Mouse (Mus musculus): Measurements from ENCODE around the gene Sesn2.
"Not testable (repeated sequence)": the region's sequence is repeated elsewhere in the genome, so short reads cannot be mapped to it uniquely, and the experiment has no call there.

Gene Sesn2

DNA sequence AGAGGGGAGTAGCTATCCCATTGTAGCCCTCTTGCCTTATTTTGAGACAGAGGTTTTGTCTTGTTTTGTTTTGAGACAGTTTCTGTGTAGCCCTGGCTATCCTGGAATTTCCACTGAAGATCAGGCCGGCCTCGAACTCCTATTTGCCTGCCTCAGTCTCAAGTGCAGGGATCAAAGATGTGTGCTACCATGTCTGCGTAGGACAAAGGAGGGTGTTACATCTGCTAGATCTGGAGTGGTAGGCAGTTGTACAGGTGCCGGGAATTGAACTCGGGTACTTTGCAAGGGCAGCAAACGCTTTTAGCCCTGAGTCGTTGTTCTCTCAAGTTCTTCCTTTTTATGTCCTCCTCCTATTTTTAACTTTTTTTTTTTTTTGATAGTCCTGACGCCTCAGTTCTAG lies 19.2 kb downstream of the Sesn2 start:
- peaks cover 56% of the 10 kb centered on the region for H3K36me3 ChIP-seq (ENCODE audit: insufficient read depth, low read length)

DNA sequence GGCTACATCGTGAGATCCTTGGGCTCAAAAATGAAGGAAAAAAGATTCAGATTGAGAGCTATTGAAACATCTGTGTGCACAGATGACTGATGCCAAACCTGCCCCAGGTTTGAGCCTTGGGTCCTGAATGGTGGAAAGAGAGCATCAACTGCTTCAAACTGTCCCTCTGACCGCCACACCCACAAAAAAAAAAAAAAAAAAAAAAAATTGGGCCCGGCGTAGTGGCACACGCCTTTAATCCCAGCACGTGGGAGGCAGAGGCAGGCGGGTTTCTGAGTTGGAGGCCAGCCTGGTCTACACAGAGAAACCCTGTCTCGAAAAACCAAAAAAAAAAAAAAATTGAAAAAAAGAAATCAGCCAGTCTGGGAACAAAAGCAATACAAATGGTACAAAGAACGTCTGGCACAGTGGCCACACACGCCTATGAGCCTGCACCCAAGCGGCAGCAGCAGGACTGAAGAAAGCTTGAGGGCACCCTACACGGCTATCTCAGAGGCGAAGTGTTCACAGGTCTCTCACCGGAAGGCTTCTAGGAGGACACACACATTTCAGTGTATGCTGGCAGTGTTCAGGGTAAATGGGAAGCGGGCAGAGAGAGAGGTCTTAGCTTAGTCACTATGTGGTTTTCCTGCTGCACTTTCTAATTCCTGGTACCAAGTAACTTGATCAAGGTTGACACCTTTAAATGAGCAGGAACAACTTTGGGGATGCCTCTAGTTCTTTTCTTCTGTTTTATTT lies 19.9 kb downstream of the Sesn2 start:
- H3K9me3 ChIP-seq (ENCODE audit: low read length), result no peaks in the 10 kb centered on the region
- peaks cover 75% of the 10 kb centered on the region for H3K4me1 ChIP-seq (replicated peaks; ENCODE audit: low read depth, low read length)
- TF ChIP-seq POU5F1 (IDR thresholded peaks at IDR 0.05; ENCODE audit: borderline replicate concordance, low read length), result no peak
- no peak for TF ChIP-seq CTCF (conservative IDR thresholded peaks at IDR 0.05; ENCODE audit: low read length)
- TF ChIP-seq NANOG (IDR thresholded peaks at IDR 0.05; ENCODE audit: borderline replicate concordance, low read length), result no peak
- H3K36me3 ChIP-seq (ENCODE audit: insufficient read depth, low read length), result peaks cover 50% of the 10 kb centered on the region
- no peaks in the 10 kb centered on the region for H3K27me3 ChIP-seq (ENCODE audit: insufficient read depth, low read length)
- no peak overlapping the region for H3K4me3 ChIP-seq (replicated peaks; ENCODE audit: low read length)

More for the DNA sequence above, 19.2 kb downstream of the Sesn2 start:
- Histone ChIP-seq H3K4me3 (replicated peaks; ENCODE audit: low read length) (no peak overlapping the region), H3K27me3 (ENCODE audit: insufficient read depth, low read length) (no peaks in the 10 kb centered on the region), H3K4me1 (replicated peaks; ENCODE audit: low read depth, low read length) (peaks cover 79% of the 10 kb centered on the region), H3K9me3 (ENCODE audit: low read length) (no peaks in the 10 kb centered on the region)
- TF ChIP-seq NANOG (IDR thresholded peaks at IDR 0.05; ENCODE audit: borderline replicate concordance, low read length) (no peak), POU5F1 (IDR thresholded peaks at IDR 0.05; ENCODE audit: borderline replicate concordance, low read length) (no peak), CTCF (conservative IDR thresholded peaks at IDR 0.05; ENCODE audit: low read length) (no peak)

DNA sequence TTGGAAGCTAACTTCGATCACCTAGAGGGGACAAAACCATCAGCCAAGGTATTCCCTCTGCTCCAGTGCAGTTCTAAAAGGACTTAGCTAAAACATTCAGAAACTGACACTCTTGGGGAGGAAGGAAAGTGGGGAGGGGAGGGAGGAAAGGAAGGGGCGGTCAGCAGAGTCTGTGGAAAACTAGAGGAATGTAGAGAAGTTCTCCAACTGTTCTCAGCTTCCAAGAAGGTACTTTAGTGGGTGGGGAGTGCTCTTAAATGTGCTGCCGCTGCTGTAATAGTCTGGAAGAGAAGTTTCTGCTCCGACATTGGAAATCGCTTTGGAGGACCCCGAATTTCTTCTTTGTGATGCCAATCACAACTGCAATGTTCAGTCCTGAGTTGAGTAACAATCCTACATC lies 21.3 kb downstream of the Sesn2 start:
- no peaks in the 10 kb centered on the region for H3K27me3 ChIP-seq (ENCODE audit: insufficient read depth, low read length)
- no peak for TF ChIP-seq NANOG (IDR thresholded peaks at IDR 0.05; ENCODE audit: borderline replicate concordance, low read length)
- no peak for TF ChIP-seq CTCF (conservative IDR thresholded peaks at IDR 0.05; ENCODE audit: low read length)
- no peak for TF ChIP-seq POU5F1 (IDR thresholded peaks at IDR 0.05; ENCODE audit: borderline replicate concordance, low read length)
- peaks cover 36% of the 10 kb centered on the region for H3K36me3 ChIP-seq (ENCODE audit: insufficient read depth, low read length)

DNA sequence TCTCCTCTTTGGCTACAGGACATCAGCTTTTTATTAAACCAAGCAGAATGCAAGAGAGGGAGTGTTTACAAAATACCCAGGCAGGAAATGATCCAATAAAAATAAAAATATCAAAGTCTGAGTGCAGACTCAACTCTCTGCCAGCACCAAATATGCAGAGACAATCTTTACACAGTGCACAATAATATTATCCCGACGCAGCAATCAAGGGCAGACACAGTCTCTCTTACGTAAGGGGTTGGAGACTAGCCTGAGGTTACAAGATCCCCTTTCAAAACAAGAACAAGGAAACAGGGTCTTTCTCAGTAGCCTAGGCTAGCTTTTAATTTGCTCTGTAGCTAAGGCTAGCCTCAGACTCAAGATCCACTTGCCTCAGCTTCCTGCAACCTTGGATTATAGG lies 21.8 kb downstream of the Sesn2 start:
- TF ChIP-seq NANOG (IDR thresholded peaks at IDR 0.05; ENCODE audit: borderline replicate concordance, low read length), result no peak
- TF ChIP-seq POU5F1 (IDR thresholded peaks at IDR 0.05; ENCODE audit: borderline replicate concordance, low read length), result no peak
- TF ChIP-seq CTCF (conservative IDR thresholded peaks at IDR 0.05; ENCODE audit: low read length), result no peak
- H3K4me1 ChIP-seq (replicated peaks; ENCODE audit: low read depth, low read length), result peaks cover 57% of the 10 kb centered on the region
- no peaks in the 10 kb centered on the region for H3K9me3 ChIP-seq (ENCODE audit: low read length)
- H3K4me3 ChIP-seq (replicated peaks; ENCODE audit: low read length), result no peak overlapping the region
- H3K27me3 ChIP-seq (ENCODE audit: insufficient read depth, low read length), result no peaks in the 10 kb centered on the region
- peaks cover 31% of the 10 kb centered on the region for H3K36me3 ChIP-seq (ENCODE audit: insufficient read depth, low read length)

More for the DNA sequence above, 21.3 kb downstream of the Sesn2 start:
- peaks cover 61% of the 10 kb centered on the region for H3K4me1 ChIP-seq (replicated peaks; ENCODE audit: low read depth, low read length)
- no peak overlapping the region for H3K4me3 ChIP-seq (replicated peaks; ENCODE audit: low read length)
- no peaks in the 10 kb centered on the region for H3K9me3 ChIP-seq (ENCODE audit: low read length)

DNA sequence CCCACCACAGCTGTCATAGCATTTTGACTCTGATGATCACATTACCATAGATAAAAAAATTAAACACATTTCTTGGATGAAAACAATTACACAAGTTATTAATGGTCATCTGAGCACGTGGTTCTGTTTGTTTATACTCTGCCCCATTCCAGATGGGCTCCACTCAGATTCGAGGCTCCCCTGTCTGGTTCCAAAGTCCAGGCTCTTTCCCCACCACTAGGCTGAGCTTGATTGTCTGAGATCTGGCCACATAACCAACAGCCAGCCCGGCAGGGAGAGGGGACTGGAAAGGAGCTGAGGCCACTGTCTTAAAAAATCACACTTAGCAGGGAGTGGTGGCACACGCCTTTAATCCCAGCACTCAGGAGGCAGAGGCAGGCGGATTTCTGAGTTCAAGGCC lies 25.5 kb downstream of the Sesn2 start:
- no peaks in the 10 kb centered on the region for H3K9me3 ChIP-seq (ENCODE audit: low read length)
- H3K27me3 ChIP-seq (ENCODE audit: insufficient read depth, low read length), result no peaks in the 10 kb centered on the region
- no peak for TF ChIP-seq POU5F1 (IDR thresholded peaks at IDR 0.05; ENCODE audit: borderline replicate concordance, low read length)
- no peak for TF ChIP-seq NANOG (IDR thresholded peaks at IDR 0.05; ENCODE audit: borderline replicate concordance, low read length)
- no peak for TF ChIP-seq CTCF (conservative IDR thresholded peaks at IDR 0.05; ENCODE audit: low read length)
- no peak overlapping the region for H3K4me3 ChIP-seq (replicated peaks; ENCODE audit: low read length)
- peaks cover 32% of the 10 kb centered on the region for H3K4me1 ChIP-seq (replicated peaks; ENCODE audit: low read depth, low read length)
- H3K36me3 ChIP-seq (ENCODE audit: insufficient read depth, low read length), result no peaks in the 10 kb centered on the region; the same call in 1 of the 2 replicates

DNA sequence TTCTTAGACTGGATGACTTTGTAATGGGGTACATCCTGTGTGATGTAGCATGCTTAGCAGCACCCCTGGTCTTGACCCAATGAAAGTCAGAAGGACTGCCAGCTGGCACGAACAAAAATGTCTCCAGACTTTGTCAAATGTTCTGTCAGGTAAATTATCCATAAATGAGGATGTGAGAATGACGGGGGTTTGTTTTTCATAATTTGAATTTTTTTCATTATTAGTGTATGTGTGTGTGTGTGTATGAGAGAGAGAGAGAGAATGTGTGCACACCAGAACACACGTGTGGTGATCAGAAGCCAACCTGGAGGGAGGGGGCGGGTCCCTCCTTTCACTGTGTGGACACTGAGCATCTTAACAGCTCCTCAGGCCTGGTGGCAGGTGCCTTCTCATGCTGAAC lies 26.1 kb downstream of the Sesn2 start:
- Histone ChIP-seq H3K36me3 (ENCODE audit: insufficient read depth, low read length) (no peaks in the 10 kb centered on the region; the same call in 1 of the 2 replicates), H3K9me3 (ENCODE audit: low read length) (no peaks in the 10 kb centered on the region), H3K4me1 (replicated peaks; ENCODE audit: low read depth, low read length) (peaks cover 27% of the 10 kb centered on the region), H3K27me3 (ENCODE audit: insufficient read depth, low read length) (no peaks in the 10 kb centered on the region), H3K4me3 (replicated peaks; ENCODE audit: low read length) (no peak overlapping the region)
- TF ChIP-seq CTCF (conservative IDR thresholded peaks at IDR 0.05; ENCODE audit: low read length), result no peak
- TF ChIP-seq POU5F1 (IDR thresholded peaks at IDR 0.05; ENCODE audit: borderline replicate concordance, low read length), result no peak
- TF ChIP-seq NANOG (IDR thresholded peaks at IDR 0.05; ENCODE audit: borderline replicate concordance, low read length), result no peak

DNA sequence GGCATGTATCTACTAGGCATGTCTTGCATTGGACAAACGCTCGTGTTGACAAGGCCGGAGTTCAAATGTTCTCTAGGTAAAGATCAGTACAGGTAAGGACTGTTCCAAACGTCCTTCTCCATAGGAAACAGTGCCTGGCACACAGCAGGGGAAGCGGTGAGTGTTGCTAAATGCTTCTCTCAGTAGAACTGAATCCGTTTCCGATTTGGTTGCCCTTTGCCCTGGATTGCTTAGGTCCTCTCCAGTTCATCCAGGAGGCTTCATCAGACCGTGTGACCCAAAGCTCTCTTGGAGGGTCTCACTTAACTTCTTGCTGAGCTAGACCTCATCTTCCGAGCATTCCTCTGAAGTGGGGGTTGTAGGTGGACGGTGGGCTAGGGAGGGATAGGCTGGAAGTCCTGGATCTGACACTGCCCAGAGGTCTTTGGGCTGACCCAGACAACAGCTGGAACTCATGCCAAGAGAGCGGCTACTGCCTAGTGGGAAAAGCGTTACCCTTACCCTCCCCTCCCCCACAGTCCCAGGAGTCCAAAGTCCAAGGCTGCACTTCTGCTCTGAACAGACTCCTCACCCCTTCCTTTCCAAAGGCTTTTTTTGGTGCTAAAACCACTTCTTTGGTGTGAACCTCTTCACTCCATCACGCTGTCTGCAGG lies 27.2 kb downstream of the Sesn2 start:
- Histone ChIP-seq H3K36me3 (ENCODE audit: insufficient read depth, low read length) (no peaks in the 10 kb centered on the region), H3K27me3 (ENCODE audit: insufficient read depth, low read length) (no peaks in the 10 kb centered on the region), H3K9me3 (ENCODE audit: low read length) (no peaks in the 10 kb centered on the region), H3K4me3 (replicated peaks; ENCODE audit: low read length) (no peak overlapping the region), H3K4me1 (replicated peaks; ENCODE audit: low read depth, low read length) (peaks cover 15% of the 10 kb centered on the region)
- TF ChIP-seq POU5F1 (IDR thresholded peaks at IDR 0.05; ENCODE audit: borderline replicate concordance, low read length), result no peak
- TF ChIP-seq NANOG (IDR thresholded peaks at IDR 0.05; ENCODE audit: borderline replicate concordance, low read length), result no peak
- TF ChIP-seq CTCF (conservative IDR thresholded peaks at IDR 0.05; ENCODE audit: low read length), result no peak

DNA sequence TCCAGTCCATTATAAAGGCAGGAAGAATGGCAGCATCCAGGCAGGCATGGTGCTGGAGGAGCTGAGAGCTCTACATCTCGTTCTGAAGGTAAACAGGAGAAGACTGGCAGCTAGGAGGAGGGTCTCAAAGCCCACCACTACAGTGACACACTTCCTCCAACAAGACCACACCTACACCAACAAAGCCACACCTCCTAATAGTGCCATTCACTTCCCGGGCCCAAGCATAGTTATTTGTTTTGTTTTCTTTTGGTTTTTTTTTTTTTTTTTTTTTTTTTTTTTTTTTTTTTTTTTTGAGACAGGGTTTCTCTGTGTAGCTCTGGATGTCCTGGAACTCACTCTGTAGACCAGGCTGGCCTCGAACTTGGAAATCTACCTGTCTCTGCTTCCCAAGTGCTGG lies 28.2 kb downstream of the Sesn2 start:
- H3K27me3 ChIP-seq (ENCODE audit: insufficient read depth, low read length); H3K4me3 ChIP-seq (replicated peaks; ENCODE audit: low read length); H3K9me3 ChIP-seq (ENCODE audit: low read length); H3K36me3 ChIP-seq (ENCODE audit: insufficient read depth, low read length); H3K4me1 ChIP-seq (replicated peaks; ENCODE audit: low read depth, low read length): not testable (repeated sequence)
